Mouse (Mus musculus): Measurements from ENCODE around the gene Ccdc107. TPM values are rescaled to one million over a fixed set of nuclear protein-coding genes. Genes with fewer than 3 reads are reported as not detected.
"Not testable (repeated sequence)": the region's sequence is repeated elsewhere in the genome, so short reads cannot be mapped to it uniquely, and the experiment has no call there.

The Ccdc107 gene
- polyA plus RNA-seq, 1 experiment from 2014 or later = 89.8 TPM

DNA sequence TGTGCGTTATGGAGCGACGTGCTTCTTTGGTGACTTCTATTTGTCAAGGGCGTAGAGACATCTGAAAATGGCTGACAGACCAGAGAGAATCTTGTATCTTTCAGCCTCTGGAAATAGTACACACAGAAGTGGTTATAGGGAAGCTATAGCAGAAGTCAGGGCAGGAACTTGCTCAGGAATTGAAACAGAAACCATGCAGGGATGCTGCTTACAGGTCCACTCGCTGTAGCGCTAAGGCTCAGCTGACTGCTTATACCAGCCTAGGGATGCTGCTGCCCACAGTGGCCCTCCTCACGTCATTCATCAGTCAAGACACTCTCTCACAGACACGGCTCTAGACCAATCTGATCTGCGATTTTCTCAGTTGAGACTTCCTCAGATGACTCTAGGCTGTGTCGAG is 22.4 kb upstream of the Ccdc107 start:
- Histone ChIP-seq H3K4me3 (replicated peaks) (no peak overlapping the region), H3K4me2 (no peak overlapping the region), H3K27ac (replicated peaks) (no peak overlapping the region), H3K9me3 (replicated peaks) (no peaks in the 10 kb centered on the region), H3K9ac (replicated peaks) (no peak overlapping the region), H3K27me3 (replicated peaks) (no peaks in the 10 kb centered on the region), H3K36me3 (no peaks in the 10 kb centered on the region), H3K4me1 (no peaks in the 10 kb centered on the region)
- WGBS = 95% methylated on average over 10 of the region's 10 CpGs
- ATAC-seq (ENCODE audit: low FRiP score) = no peak

DNA sequence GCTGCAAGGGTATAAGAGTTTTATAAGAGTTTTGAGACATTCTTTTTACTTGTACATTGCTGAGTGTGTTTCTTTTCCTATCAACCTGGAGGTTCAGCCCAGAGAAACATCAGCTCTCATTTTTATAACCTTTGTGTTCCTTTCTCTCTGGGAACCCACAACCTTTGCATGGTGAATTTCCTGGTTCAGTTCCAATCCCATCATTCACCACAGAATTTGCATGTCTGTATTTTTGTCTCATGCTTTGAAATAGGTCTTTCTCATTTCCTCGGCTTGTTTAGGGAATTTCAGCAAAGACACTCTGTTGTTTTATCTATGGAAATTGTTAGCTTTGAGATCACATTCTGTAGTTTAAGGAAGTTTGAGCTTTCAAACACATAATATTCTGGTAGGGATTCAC is 19.1 kb upstream of the Ccdc107 start:
- Histone ChIP-seq H3K27me3 (replicated peaks) (no peaks in the 10 kb centered on the region), H3K4me1 (0 out of 2 replicates have a peak, but pooled peaks cover 4% of the 10 kb centered on the region), H3K4me2 (no peak overlapping the region), H3K9me3 (replicated peaks) (no peaks in the 10 kb centered on the region), H3K27ac (replicated peaks) (no peak overlapping the region), H3K36me3 (no peaks in the 10 kb centered on the region), H3K9ac (replicated peaks) (no peak overlapping the region), H3K4me3 (replicated peaks) (no peak overlapping the region)
- ATAC-seq (ENCODE audit: low FRiP score) = no peak
- 81% methylated on average over 1 of the region's 1 CpGs for WGBS

DNA sequence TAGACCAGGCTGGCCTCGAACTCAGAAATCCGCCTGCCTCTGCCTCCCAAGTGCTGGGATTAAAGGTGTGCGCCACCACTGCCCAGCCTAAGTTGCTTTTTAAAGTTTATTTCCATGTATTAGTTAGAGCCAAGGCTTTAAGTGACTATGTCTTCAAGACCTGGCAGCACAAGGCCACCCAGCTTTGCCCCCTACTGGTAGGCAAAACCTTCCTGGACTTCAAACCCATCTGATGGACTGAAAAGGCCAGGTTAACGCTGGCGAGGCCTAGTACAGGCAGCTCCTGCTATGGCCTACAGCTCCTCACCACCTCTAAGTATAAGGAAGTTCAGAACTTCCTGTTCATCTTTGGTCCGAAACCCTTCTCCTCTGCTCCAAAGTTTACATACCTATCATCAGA is 16.1 kb upstream of the Ccdc107 start:
- Histone ChIP-seq H3K36me3 (no peaks in the 10 kb centered on the region), H3K27ac (replicated peaks) (no peak overlapping the region), H3K27me3 (replicated peaks) (no peaks in the 10 kb centered on the region), H3K9me3 (replicated peaks) (no peaks in the 10 kb centered on the region), H3K9ac (replicated peaks) (no peak overlapping the region), H3K4me3 (replicated peaks) (no peak overlapping the region), H3K4me2 (no peak overlapping the region), H3K4me1 (0 out of 2 replicates have a peak, but pooled peaks cover 4% of the 10 kb centered on the region)
- no peak for ATAC-seq (ENCODE audit: low FRiP score)
- WGBS = 89% methylated on average over 6 of the region's 6 CpGs

DNA sequence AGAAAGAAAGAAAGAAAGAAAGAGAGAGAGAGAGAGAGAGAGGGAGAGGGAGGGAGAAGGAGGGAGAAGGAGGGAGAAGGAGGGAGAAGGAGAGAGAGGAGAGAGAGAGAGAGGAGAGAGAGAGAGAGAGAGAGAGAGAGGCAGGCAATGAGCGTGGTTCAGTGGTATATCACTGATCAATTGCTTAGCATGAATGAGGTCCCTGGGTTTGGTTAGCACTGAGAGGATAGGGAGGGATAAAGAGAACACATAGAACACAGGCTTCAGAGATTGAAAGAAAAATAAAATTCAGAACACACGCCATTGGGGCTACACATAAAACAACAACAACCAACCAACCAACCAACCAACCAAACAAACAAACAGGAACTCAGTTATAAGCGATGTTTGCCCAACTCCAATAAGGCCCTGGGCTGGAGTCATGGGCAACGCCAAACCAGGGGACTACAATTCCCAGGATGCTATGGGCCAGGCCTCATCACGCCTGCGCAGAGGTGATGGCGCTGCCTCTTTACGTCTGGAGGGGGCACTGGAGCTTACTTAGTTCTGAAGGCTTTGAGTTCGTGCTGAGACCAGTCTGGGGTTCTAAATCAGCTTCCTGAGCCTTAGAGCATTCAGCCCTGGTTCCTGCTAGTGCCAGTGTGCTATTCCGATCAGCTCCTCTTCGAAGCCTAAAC is 14.7 kb upstream of the Ccdc107 start:
- peak overlapping the region; percentile 57 for H3K4me2 ChIP-seq
- H3K4me3 ChIP-seq (replicated peaks) = peak overlapping the region; percentile 33
- no peaks in the 10 kb centered on the region for H3K27me3 ChIP-seq (replicated peaks)
- no peak overlapping the region for H3K9ac ChIP-seq (replicated peaks)
- H3K9me3 ChIP-seq (replicated peaks) = no peaks in the 10 kb centered on the region
- no peaks in the 10 kb centered on the region for H3K36me3 ChIP-seq
- no peak overlapping the region; the same call in 1 of the 2 replicates for H3K27ac ChIP-seq (replicated peaks)
- WGBS = 16% methylated on average over 11 of the region's 11 CpGs
- ATAC-seq (ENCODE audit: low FRiP score) = peak; percentile 94
- 0 out of 2 replicates have a peak, but pooled peaks cover 4% of the 10 kb centered on the region for H3K4me1 ChIP-seq

DNA sequence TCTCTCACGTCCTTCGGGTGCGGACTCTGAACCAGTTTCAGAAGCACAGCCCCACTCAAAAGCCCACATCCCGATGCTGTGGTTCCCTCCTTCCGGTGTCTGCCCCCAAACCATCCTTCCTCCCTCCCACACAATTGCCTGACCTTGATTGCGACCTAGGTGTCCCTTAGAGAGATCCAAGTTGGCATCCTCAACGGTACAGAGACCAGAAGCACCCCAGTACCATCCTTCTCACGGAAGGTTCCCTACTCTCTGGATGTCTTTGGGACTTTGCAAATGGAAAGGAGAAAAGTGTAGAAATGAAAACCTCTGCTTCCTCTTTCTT is 14.2 kb upstream of the Ccdc107 start:
- H3K4me1 ChIP-seq = 0 out of 2 replicates have a peak, but pooled peaks cover 4% of the 10 kb centered on the region
- H3K36me3 ChIP-seq = no peaks in the 10 kb centered on the region
- peak; percentile 32; the same call in 1 of the 2 replicates for ATAC-seq (ENCODE audit: low FRiP score)
- 43% methylated on average over 8 of the region's 8 CpGs for WGBS
- H3K9ac ChIP-seq (replicated peaks) = no peak overlapping the region
- peak overlapping the region; percentile 33 for H3K4me3 ChIP-seq (replicated peaks)
- H3K4me2 ChIP-seq = peak overlapping the region; percentile 57
- H3K27me3 ChIP-seq (replicated peaks) = no peaks in the 10 kb centered on the region
- no peaks in the 10 kb centered on the region for H3K9me3 ChIP-seq (replicated peaks)
- no peak overlapping the region; the same call in 1 of the 2 replicates for H3K27ac ChIP-seq (replicated peaks)

DNA sequence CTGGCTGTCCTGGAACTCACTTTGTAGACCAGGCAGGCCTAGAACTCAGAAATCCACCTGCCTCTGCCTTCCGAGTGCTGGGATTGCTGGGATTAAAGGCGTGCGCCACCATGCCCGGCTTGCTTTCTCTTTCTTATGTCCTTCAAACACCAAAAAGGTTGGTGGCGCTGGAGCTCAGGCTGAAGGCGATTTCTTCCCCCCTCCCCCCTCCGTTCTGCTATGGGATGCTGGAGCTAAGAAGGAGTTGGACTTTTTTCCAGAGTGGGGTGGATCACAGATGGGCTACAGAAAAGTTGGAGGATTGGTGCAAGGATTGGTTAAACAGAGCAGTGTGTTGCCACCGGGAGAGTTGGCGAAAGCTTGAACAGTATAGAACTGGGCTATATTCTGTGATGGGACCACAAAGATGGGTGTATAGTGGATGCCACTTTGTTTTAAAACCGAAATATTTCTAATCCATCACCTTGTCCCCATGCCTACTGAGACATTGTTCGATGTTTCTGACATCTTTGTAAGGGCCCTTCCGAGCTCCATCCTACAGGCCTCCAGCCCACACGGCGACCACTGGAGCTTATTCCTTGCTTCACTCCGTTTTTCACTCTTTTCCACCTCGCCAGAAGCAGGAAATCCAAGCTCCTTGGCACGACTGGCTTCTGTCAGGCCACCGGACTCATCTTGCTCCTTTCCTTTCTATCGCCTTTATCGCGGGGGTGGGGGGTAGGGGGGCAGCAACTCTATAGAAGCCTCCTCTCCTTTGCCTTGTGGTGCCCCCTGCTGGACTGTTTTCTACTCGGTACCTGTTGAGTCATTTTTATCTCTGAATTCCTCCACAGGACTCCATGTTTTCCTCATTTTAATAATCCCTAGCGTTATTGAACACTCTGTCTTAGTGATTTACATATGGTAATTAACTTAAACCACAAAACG is 13.5 kb upstream of the Ccdc107 start:
- Histone ChIP-seq H3K4me3 (replicated peaks) (no peak overlapping the region), H3K27me3 (replicated peaks) (no peaks in the 10 kb centered on the region), H3K4me1 (0 out of 2 replicates have a peak, but pooled peaks cover 4% of the 10 kb centered on the region), H3K9me3 (replicated peaks) (no peaks in the 10 kb centered on the region), H3K9ac (replicated peaks) (no peak overlapping the region), H3K27ac (replicated peaks) (no peak overlapping the region), H3K36me3 (no peaks in the 10 kb centered on the region), H3K4me2 (peak overlapping the region; percentile 32)
- 53% methylated on average over 24 of the region's 24 CpGs for WGBS
- no peak; the same call in 1 of the 2 replicates for ATAC-seq (ENCODE audit: low FRiP score)

DNA sequence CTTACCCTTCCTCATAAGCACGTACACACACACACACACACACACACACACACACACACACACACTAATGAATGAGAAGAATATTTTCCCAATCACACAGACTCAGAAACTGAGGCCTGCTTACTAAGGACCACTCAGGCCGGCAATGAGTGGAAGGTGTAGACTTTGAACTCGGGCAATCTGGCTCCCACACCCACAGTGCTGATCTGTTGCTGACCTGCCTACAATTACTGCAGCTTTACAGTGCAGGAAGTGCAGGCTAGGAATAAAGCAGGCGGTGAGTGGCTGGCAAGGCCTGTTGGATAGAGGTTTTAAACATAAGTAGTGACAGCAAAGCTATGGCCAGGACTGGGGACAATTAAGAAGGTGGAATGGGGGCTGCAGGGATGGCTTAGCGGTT is 11.7 kb upstream of the Ccdc107 start:
- H3K4me1 ChIP-seq = 0 out of 2 replicates have a peak, but pooled peaks cover 4% of the 10 kb centered on the region
- H3K4me2 ChIP-seq = no peak overlapping the region
- no peak overlapping the region for H3K4me3 ChIP-seq (replicated peaks)
- no peak for ATAC-seq (ENCODE audit: low FRiP score)
- H3K36me3 ChIP-seq = no peaks in the 10 kb centered on the region
- 87% methylated on average over 5 of the region's 5 CpGs for WGBS
- no peak overlapping the region for H3K9ac ChIP-seq (replicated peaks)
- no peak overlapping the region for H3K27ac ChIP-seq (replicated peaks)
- H3K27me3 ChIP-seq (replicated peaks) = no peaks in the 10 kb centered on the region
- H3K9me3 ChIP-seq (replicated peaks) = no peaks in the 10 kb centered on the region

DNA sequence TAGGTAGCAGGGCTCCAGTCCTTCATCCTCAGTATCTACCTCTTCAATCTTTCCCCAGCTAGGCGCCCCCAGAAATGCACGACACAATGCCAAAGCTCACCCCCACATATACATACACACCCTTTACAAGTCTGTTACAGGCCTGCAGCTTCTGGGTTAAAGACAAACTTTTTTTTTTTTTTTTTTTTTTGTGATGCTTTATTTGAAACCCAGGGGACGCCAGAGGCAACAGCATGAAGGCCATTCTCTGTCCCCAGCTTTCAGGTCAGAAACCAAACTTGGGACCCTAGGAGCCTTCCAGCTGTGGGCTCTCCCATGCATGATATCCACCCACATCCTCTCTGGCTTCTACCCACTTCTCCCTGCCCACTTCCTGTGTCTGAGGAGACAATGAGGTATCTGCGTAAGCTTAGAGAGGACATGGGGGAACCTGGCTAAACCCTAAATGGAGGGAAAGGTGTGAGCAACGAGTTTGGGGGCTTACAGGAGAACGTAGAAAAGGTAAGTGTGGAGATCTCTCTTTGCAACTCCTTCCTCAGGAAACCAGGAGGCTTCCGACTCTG is 10.7 kb upstream of the Ccdc107 start:
- no peak overlapping the region for H3K9ac ChIP-seq (replicated peaks)
- no peaks in the 10 kb centered on the region for H3K36me3 ChIP-seq
- no peak overlapping the region for H3K4me3 ChIP-seq (replicated peaks)
- no peaks in the 10 kb centered on the region for H3K9me3 ChIP-seq (replicated peaks)
- H3K27ac ChIP-seq (replicated peaks) = no peak overlapping the region
- no peaks in the 10 kb centered on the region for H3K27me3 ChIP-seq (replicated peaks)
- ATAC-seq (ENCODE audit: low FRiP score) = no peak
- H3K4me1 ChIP-seq = 0 out of 2 replicates have a peak, but pooled peaks cover 4% of the 10 kb centered on the region
- no peak overlapping the region for H3K4me2 ChIP-seq
- WGBS = 77% methylated on average over 7 of the region's 7 CpGs

DNA sequence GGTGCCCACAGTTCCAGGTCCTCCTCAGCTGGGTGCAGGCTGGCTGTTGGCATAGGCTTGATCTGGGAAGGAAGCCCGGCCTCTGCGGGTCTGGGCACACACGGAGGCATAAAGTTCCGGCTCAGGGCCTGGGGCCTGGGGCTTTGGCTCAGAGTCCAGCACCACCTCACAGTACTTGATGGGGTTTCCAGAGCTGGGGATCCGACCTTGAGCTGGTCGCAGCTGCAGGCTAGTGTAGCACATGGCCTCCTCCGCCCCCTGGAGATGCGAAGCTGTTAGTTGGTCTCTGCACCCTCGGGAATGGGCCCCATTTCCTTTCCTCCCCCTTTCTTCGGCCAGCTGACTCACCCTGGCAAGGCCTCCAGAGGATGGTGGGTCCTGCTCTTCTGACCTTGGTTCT is 10.1 kb upstream of the Ccdc107 start:
- H3K4me3 ChIP-seq (replicated peaks) = no peak overlapping the region
- no peaks in the 10 kb centered on the region for H3K9me3 ChIP-seq (replicated peaks)
- ATAC-seq (ENCODE audit: low FRiP score) = no peak
- H3K27me3 ChIP-seq (replicated peaks) = no peaks in the 10 kb centered on the region
- H3K27ac ChIP-seq (replicated peaks) = no peak overlapping the region
- no peak overlapping the region for H3K9ac ChIP-seq (replicated peaks)
- H3K4me2 ChIP-seq = no peak overlapping the region
- 72% methylated on average over 10 of the region's 10 CpGs for WGBS
- 0 out of 2 replicates have a peak, but pooled peaks cover 4% of the 10 kb centered on the region for H3K4me1 ChIP-seq
- H3K36me3 ChIP-seq = no peaks in the 10 kb centered on the region

DNA sequence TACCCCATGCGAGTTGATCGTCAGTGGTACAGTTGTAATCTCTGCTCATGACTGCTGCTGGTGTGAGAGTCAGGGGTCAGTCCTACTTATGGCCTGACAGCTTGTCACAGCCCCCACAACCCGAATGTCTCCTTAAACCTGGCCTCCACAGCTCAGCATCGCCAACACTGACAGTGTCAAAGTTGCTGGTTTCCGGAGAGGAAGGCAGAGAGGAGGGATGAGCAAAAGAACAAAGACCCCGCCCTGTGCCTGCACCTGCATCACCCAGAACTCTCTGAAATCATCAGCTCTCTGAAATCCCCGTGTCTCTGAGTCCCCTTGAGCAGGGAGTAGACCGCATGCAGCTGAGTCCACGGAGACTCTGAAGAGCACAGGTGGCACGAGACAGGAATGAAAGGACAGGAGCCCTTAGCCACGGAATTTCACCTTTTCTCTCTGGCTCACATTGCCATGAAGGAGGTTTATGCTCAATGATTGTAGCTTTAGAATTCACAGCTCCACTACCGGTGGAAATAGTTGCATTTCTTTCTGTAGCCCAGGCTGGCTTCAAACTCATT is 9.1 kb upstream of the Ccdc107 start, which contains the start of gene Sit1:
Sit1 (minus strand) TSS at position 200 of the 557 bp plus-strand sequence.
- no peak within 1 kb of the TSS for H3K4me2 ChIP-seq

DNA sequence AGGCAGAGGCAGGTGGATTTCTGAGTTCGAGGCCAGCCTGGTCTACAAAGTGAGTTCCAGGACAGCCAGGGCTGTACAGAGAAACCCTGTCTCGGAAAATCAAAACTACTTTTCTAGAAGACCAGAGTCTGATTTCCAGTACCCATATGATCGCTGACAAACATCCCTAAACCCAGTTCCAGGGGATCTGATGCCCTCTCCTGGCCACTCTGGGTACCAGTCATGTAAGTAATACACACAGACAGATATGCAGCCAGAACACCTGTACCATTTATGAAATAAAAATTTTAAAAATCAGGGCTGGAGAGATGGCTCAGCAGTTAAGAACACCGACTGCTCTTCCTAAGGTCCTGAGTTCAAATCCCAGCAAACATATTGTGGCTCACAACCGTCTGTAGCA is 7.0 kb upstream of the Ccdc107 start:
- not testable (repeated sequence) for H3K9ac ChIP-seq (replicated peaks); H3K27me3 ChIP-seq (replicated peaks); H3K9me3 ChIP-seq (replicated peaks); ATAC-seq (ENCODE audit: low FRiP score); H3K4me2 ChIP-seq; H3K27ac ChIP-seq (replicated peaks); H3K36me3 ChIP-seq; H3K4me1 ChIP-seq; H3K4me3 ChIP-seq (replicated peaks)
- 89% methylated on average over 5 of the region's 5 CpGs for WGBS

More for the DNA sequence above, 9.1 kb upstream of the Ccdc107 start, which contains the start of gene Sit1:
- H3K27me3 ChIP-seq (replicated peaks) = no peaks in the 10 kb centered on the region
- 60% methylated on average over 12 of the region's 12 CpGs for WGBS
- no peak for ATAC-seq (ENCODE audit: low FRiP score)
- H3K27ac ChIP-seq (replicated peaks) = no peak within 1 kb of the TSS
- no peak within 1 kb of the TSS for H3K9ac ChIP-seq (replicated peaks)
- no peaks in the 10 kb centered on the region for H3K4me1 ChIP-seq
- no peaks in the 10 kb centered on the region for H3K9me3 ChIP-seq (replicated peaks)
- no peak within 1 kb of the TSS for H3K4me3 ChIP-seq (replicated peaks)
- H3K36me3 ChIP-seq = no peaks in the 10 kb centered on the region

All from neural tube, embryonic 15.5 days (tissue).